Mouse (Mus musculus): ENCODE results near the gene Gm30083. TPM values are rescaled to one million over a fixed set of nuclear protein-coding genes. Genes with fewer than 3 reads are reported as not detected.

Gene Gm30083
- polyA plus RNA-seq, 1 experiment from 2014 or later, result not detected

- no peak within 1 kb of the TSS for H3K27ac ChIP-seq (replicated peaks; ENCODE audit: low read depth, low read length)
- no peaks in the 10 kb centered on the region for H3K4me1 ChIP-seq (ENCODE audit: control insufficient read depth, insufficient read depth, low read length)
- no peak within 1 kb of the TSS for H3K9ac ChIP-seq (ENCODE audit: low read length)
- H3K4me3 ChIP-seq (ENCODE audit: low read depth, low read length), result no peak within 1 kb of the TSS
- no peaks in the 10 kb centered on the region for H3K27me3 ChIP-seq (ENCODE audit: control insufficient read depth, insufficient read depth, low read length)
- no peaks in the 10 kb centered on the region for H3K36me3 ChIP-seq (ENCODE audit: control insufficient read depth, insufficient read depth, low read length)
- no peak within 1 kb of the TSS for H3K4me2 ChIP-seq (ENCODE audit: low read depth, severe bottlenecking)
- no peak for DNase-seq (ENCODE audit: low spot score)
- no peak for ATAC-seq (ENCODE audit: insufficient number of reproducible peaks, low FRiP score, low TSS enrichment, low read depth)
- H3K9me3 ChIP-seq (ENCODE audit: control insufficient read depth, low read length), result no peaks in the 10 kb centered on the region
- 92% methylated on average over 4 of the region's 4 CpGs for WGBS
These were observed 1.4 kb upstream of the Gm30083 start, which contains the start of gene Gm5460 for GRCm38 (mm10) chr14:34016381-34016780. Gene Gm5460 (plus strand): TSS chr14:34016758.

- no peak for ATAC-seq (ENCODE audit: insufficient number of reproducible peaks, low FRiP score, low TSS enrichment, low read depth)
- Histone ChIP-seq H3K4me1 (ENCODE audit: control insufficient read depth, insufficient read depth, low read length) (no peaks in the 10 kb centered on the region), H3K9me3 (ENCODE audit: control insufficient read depth, low read length) (no peaks in the 10 kb centered on the region), H3K4me3 (ENCODE audit: low read depth, low read length) (no peak overlapping the region), H3K27ac (replicated peaks; ENCODE audit: low read depth, low read length) (no peak overlapping the region), H3K9ac (ENCODE audit: low read length) (no peak overlapping the region), H3K4me2 (ENCODE audit: low read depth, severe bottlenecking) (no peak overlapping the region), H3K27me3 (ENCODE audit: control insufficient read depth, insufficient read depth, low read length) (no peaks in the 10 kb centered on the region), H3K36me3 (ENCODE audit: control insufficient read depth, insufficient read depth, low read length) (no peaks in the 10 kb centered on the region)
- DNase-seq (ENCODE audit: low spot score), result no peak
- WGBS, result 89% methylated on average over 5 of the region's 5 CpGs
These were observed 12.6 kb downstream of the Gm30083 start for GRCm38 (mm10) chr14:34002358-34002757.

DNA sequence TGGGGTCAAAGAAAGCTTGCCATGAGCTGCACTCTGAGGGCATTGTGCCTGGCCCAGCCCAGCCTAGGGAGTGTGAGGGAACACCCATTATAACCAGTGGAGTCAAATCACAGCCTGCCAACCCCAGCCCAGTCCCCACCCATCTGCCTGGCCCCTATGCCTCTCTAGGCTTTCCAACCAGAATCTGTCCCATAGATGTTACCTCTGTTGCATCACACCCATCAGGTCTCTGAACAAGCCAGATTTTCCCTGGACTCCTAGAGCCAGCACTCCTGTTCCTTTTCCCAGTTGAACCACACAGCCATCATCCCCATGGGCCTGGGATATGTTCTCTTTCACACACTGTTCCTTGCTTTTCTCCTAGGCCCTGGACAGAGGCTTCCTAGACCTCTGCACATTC is 13.5 kb downstream of the Gm30083 start:
- Histone ChIP-seq H3K27me3 (ENCODE audit: control insufficient read depth, insufficient read depth, low read length) (no peaks in the 10 kb centered on the region), H3K4me3 (ENCODE audit: low read depth, low read length) (no peak overlapping the region), H3K9ac (ENCODE audit: low read length) (no peak overlapping the region), H3K36me3 (ENCODE audit: control insufficient read depth, insufficient read depth, low read length) (no peaks in the 10 kb centered on the region), H3K9me3 (ENCODE audit: control insufficient read depth, low read length) (no peaks in the 10 kb centered on the region), H3K4me1 (ENCODE audit: control insufficient read depth, insufficient read depth, low read length) (no peaks in the 10 kb centered on the region), H3K27ac (replicated peaks; ENCODE audit: low read depth, low read length) (no peak overlapping the region), H3K4me2 (ENCODE audit: low read depth, severe bottlenecking) (no peak overlapping the region)
- ATAC-seq (ENCODE audit: insufficient number of reproducible peaks, low FRiP score, low TSS enrichment, low read depth) (no peak), DNase-seq (ENCODE audit: low spot score) (no peak)

DNA sequence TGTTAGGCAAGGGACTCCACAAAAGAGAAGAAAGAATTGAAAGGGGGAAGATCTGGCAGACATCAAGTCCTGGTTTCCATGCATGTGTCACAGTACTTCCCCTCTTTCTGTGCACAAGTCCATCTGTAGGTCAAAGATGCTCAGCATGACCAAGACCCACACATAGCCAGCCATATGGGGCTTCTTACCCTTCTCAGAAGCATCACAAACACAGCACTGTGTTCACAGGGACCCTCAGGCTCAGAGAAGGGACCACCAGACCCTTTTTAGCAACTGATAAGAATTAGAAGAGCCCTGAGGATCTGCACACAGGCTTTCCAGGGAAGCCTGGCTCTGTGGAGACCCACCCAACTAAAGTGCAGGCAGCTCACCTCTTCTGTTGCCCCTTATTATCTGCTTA is 14.9 kb downstream of the Gm30083 start:
- no peak for ATAC-seq (ENCODE audit: insufficient number of reproducible peaks, low FRiP score, low TSS enrichment, low read depth)

DNA sequence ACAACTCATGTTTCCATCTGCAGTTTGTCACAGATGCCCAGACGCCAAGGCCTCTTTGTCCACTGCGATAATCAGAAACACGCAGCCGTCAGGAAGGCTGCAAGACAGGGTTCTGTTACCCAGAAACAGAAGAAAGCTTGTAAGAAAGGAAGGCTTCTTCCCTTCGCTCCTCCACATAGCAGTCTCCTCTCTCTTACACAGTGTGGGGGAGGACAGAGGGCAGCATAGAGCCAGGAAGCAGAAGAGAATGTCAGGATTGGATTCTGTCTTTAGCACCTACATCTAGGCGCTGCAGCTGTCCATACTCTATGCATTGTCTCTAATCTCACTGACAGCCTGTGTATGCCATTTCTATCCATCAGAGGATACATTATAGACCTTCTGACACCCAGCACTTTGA is 17.6 kb downstream of the Gm30083 start:
- no peaks in the 10 kb centered on the region for H3K27me3 ChIP-seq (ENCODE audit: control insufficient read depth, insufficient read depth, low read length)
- H3K9me3 ChIP-seq (ENCODE audit: control insufficient read depth, low read length), result no peaks in the 10 kb centered on the region
- H3K4me1 ChIP-seq (ENCODE audit: control insufficient read depth, insufficient read depth, low read length), result no peaks in the 10 kb centered on the region
- 47% methylated on average over 6 of the region's 6 CpGs for WGBS
- H3K36me3 ChIP-seq (ENCODE audit: control insufficient read depth, insufficient read depth, low read length), result no peaks in the 10 kb centered on the region
- ATAC-seq (ENCODE audit: insufficient number of reproducible peaks, low FRiP score, low TSS enrichment, low read depth) (no peak), DNase-seq (ENCODE audit: low spot score) (peak; percentile 32)
- H3K27ac ChIP-seq (replicated peaks; ENCODE audit: low read depth, low read length), result no peak overlapping the region
- no peak overlapping the region for H3K9ac ChIP-seq (ENCODE audit: low read length)
- H3K4me2 ChIP-seq (ENCODE audit: low read depth, severe bottlenecking), result no peak overlapping the region
- H3K4me3 ChIP-seq (ENCODE audit: low read depth, low read length), result no peak overlapping the region

More for the DNA sequence above, 14.9 kb downstream of the Gm30083 start:
- H3K9me3 ChIP-seq (ENCODE audit: control insufficient read depth, low read length), result no peaks in the 10 kb centered on the region
- no peak overlapping the region for H3K4me2 ChIP-seq (ENCODE audit: low read depth, severe bottlenecking)
- no peaks in the 10 kb centered on the region for H3K27me3 ChIP-seq (ENCODE audit: control insufficient read depth, insufficient read depth, low read length)
- H3K36me3 ChIP-seq (ENCODE audit: control insufficient read depth, insufficient read depth, low read length), result no peaks in the 10 kb centered on the region
- no peak for DNase-seq (ENCODE audit: low spot score)
- no peak overlapping the region for H3K27ac ChIP-seq (replicated peaks; ENCODE audit: low read depth, low read length)
- no peak overlapping the region for H3K9ac ChIP-seq (ENCODE audit: low read length)
- no peak overlapping the region for H3K4me3 ChIP-seq (ENCODE audit: low read depth, low read length)
- no peaks in the 10 kb centered on the region for H3K4me1 ChIP-seq (ENCODE audit: control insufficient read depth, insufficient read depth, low read length)

DNA sequence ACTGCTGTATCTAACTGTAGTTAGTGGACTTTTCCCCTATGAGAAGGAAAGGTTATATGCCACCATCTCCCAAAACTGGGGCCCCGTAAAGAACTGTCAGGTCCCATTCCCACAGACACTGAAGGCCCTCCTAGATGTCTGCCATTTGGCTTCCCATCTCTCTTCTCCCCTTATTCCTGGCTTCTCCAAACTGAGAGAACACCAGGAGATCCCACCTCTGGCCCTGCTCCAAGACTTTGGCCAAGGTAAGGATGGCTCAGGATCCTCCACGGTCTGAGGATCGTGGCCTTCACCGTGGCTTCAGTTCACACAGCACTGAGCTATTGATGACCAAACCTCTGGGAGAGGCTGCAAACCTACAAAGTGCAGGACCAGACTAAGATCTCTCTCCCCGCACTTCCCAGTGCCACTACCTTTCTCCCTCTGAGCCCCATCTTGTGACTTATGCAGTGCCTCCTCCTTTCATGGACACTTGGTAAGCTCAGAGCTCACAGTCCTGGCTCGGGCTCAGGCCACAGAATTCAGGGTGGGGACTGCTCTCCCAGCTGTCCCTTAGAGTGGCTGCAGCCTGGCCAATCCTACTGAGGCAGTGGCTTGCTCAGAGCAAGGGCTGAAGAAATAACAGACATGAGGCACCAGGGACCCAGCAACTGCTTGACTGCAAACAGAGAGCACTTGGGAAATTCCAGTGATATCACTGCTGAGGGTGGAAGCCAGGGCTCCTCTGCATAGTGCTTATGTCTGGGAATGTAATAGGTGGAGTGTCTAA is 21.3 kb downstream of the Gm30083 start:
- Histone ChIP-seq H3K4me3 (ENCODE audit: low read depth, low read length) (no peak overlapping the region), H3K4me2 (ENCODE audit: low read depth, severe bottlenecking) (no peak overlapping the region), H3K9ac (ENCODE audit: low read length) (no peak overlapping the region), H3K27me3 (ENCODE audit: control insufficient read depth, insufficient read depth, low read length) (no peaks in the 10 kb centered on the region), H3K4me1 (ENCODE audit: control insufficient read depth, insufficient read depth, low read length) (no peaks in the 10 kb centered on the region), H3K36me3 (ENCODE audit: control insufficient read depth, insufficient read depth, low read length) (no peaks in the 10 kb centered on the region), H3K27ac (replicated peaks; ENCODE audit: low read depth, low read length) (no peak overlapping the region), H3K9me3 (ENCODE audit: control insufficient read depth, low read length) (no peaks in the 10 kb centered on the region)
- DNase-seq (ENCODE audit: low spot score) (no peak), ATAC-seq (ENCODE audit: insufficient number of reproducible peaks, low FRiP score, low TSS enrichment, low read depth) (no peak)
- WGBS, result 85% methylated on average over 6 of the region's 6 CpGs

DNA sequence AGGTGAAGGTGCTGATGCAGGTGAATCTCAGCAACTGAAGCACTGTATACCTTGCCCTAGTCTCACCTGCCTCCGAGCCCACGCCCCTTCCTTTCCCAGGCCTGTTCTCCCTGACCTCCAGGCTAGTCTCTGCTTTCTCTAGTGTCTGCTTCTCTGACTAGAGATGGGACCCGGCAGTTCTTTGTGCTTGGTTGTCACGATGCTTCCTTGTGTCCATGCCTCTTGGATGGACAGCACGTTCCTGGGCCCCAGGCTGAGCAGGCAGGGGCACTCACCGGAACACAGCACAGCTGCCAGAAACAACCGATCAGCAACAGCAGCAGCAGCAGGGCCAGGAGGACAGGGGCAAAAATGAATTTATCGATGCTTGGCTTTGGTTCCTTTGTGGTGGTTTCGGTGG is 21.9 kb downstream of the Gm30083 start:
- H3K9ac ChIP-seq (ENCODE audit: low read length), result no peak overlapping the region

GRCm38 (mm10) chr14:33991971-33992370 is 23.0 kb downstream of the Gm30083 start:
- Histone ChIP-seq H3K36me3 (ENCODE audit: control insufficient read depth, insufficient read depth, low read length) (no peaks in the 10 kb centered on the region), H3K27me3 (ENCODE audit: control insufficient read depth, insufficient read depth, low read length) (no peaks in the 10 kb centered on the region), H3K4me1 (ENCODE audit: control insufficient read depth, insufficient read depth, low read length) (no peaks in the 10 kb centered on the region), H3K4me3 (ENCODE audit: low read depth, low read length) (no peak overlapping the region), H3K9me3 (ENCODE audit: control insufficient read depth, low read length) (no peaks in the 10 kb centered on the region), H3K4me2 (ENCODE audit: low read depth, severe bottlenecking) (no peak overlapping the region), H3K9ac (ENCODE audit: low read length) (no peak overlapping the region), H3K27ac (replicated peaks; ENCODE audit: low read depth, low read length) (no peak overlapping the region)
- DNase-seq (ENCODE audit: low spot score) (no peak), ATAC-seq (ENCODE audit: insufficient number of reproducible peaks, low FRiP score, low TSS enrichment, low read depth) (no peak)
- WGBS, result 74% methylated on average over 4 of the region's 4 CpGs

More for the DNA sequence above, 21.9 kb downstream of the Gm30083 start:
- no peak overlapping the region for H3K4me2 ChIP-seq (ENCODE audit: low read depth, severe bottlenecking)
- no peaks in the 10 kb centered on the region for H3K9me3 ChIP-seq (ENCODE audit: control insufficient read depth, low read length)
- WGBS, result 88% methylated on average over 9 of the region's 9 CpGs
- no peak overlapping the region for H3K4me3 ChIP-seq (ENCODE audit: low read depth, low read length)
- no peaks in the 10 kb centered on the region for H3K4me1 ChIP-seq (ENCODE audit: control insufficient read depth, insufficient read depth, low read length)
- no peak for DNase-seq (ENCODE audit: low spot score)
- H3K27me3 ChIP-seq (ENCODE audit: control insufficient read depth, insufficient read depth, low read length), result no peaks in the 10 kb centered on the region
- ATAC-seq (ENCODE audit: insufficient number of reproducible peaks, low FRiP score, low TSS enrichment, low read depth), result no peak
- H3K36me3 ChIP-seq (ENCODE audit: control insufficient read depth, insufficient read depth, low read length), result no peaks in the 10 kb centered on the region
- H3K27ac ChIP-seq (replicated peaks; ENCODE audit: low read depth, low read length), result no peak overlapping the region

- 74% methylated on average over 3 of the region's 3 CpGs for WGBS
- no peak overlapping the region for H3K4me3 ChIP-seq (ENCODE audit: low read depth, low read length)
- no peaks in the 10 kb centered on the region for H3K27me3 ChIP-seq (ENCODE audit: control insufficient read depth, insufficient read depth, low read length)
- no peak overlapping the region for H3K4me2 ChIP-seq (ENCODE audit: low read depth, severe bottlenecking)
- DNase-seq (ENCODE audit: low spot score) (no peak), ATAC-seq (ENCODE audit: insufficient number of reproducible peaks, low FRiP score, low TSS enrichment, low read depth) (no peak)
- H3K27ac ChIP-seq (replicated peaks; ENCODE audit: low read depth, low read length), result no peak overlapping the region
- H3K9me3 ChIP-seq (ENCODE audit: control insufficient read depth, low read length), result no peaks in the 10 kb centered on the region
- H3K4me1 ChIP-seq (ENCODE audit: control insufficient read depth, insufficient read depth, low read length), result no peaks in the 10 kb centered on the region
- H3K36me3 ChIP-seq (ENCODE audit: control insufficient read depth, insufficient read depth, low read length), result no peaks in the 10 kb centered on the region
- no peak overlapping the region for H3K9ac ChIP-seq (ENCODE audit: low read length)
These were observed 25.8 kb downstream of the Gm30083 start for GRCm38 (mm10) chr14:33989201-33989600.

Data from limb, embryonic 11.5 days (tissue).